Mouse (Mus musculus): ENCODE results near the gene Pard6b.

Pard6b gene

DNA sequence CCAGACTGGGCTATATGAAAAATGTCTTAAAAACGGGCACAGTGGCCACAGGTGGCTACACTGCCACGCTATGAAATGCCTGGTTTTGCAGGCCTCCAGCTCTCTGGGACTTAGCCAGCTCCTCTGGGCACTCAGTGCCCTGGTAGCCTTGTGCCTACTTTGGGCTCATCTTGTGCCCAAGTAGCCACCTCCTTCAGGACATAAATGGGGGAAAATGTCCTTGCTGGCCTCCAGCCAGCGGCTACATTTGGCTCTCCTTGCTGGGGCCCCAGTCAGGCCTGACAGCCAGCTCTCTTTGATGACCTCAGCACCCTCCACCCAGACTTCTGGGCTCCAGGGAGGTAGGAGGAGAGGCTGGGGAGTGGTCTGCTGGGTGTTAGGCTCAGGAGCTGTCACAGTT, 49.2 kb downstream of the Pard6b start:
- no peak for DNase-seq (ENCODE audit: low spot score)

DNA sequence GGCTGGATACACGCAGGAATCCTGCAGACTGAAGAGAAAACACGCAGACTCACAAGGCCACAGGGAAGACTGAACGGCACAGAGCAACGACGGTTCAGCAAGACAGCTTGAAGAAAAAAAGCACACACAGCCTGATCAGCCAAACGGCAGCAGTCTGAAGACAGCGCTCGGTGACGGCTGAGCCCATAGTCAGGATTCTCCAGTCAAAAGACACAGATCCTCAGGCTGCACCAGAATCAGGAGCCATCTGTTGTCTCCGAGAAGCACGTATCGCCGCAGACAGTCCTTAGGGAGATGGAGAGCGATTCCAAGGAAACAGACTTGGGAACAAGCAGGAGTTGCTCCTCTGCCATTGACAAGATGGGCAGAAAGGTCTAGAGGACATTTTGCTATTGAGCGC, 56.4 kb downstream of the Pard6b start:
- no peak for DNase-seq (ENCODE audit: low spot score)

GRCm38 (mm10) chr2:168143794-168144193, 63.0 kb downstream of the Pard6b start:
- DNase-seq (ENCODE audit: low spot score) = no peak

GRCm38 (mm10) chr2:168145437-168145836, 64.6 kb downstream of the Pard6b start:
- no peak for DNase-seq (ENCODE audit: low spot score)

GRCm38 (mm10) chr2:168147722-168148432, 67.1 kb downstream of the Pard6b start:
- no peak for DNase-seq (ENCODE audit: low spot score)

GRCm38 (mm10) chr2:168149241-168149640, 68.4 kb downstream of the Pard6b start:
- DNase-seq (ENCODE audit: low spot score) = no peak
